Mouse (Mus musculus) erythroblast, adult 5-6 weeks (primary cell): ENCODE measurements at regions not wholly inside any gene's neighbourhood (a gene's known extent, or its start where the extent isn't known, plus 50 kb on each side); places are given as distances from the start of the nearest gene placed in this dataset.

Experiments used
- ATAC-seq: replicated peaks from 2 replicates; pipeline ENCODE4 v1.8.0; 2016; ENCODE audit warnings: moderate number of reproducible peaks, mild to moderate bottlenecking, moderate TSS enrichment, inconsistent platforms; ENCODE audit not compliant: poor library complexity, low FRiP score, severe bottlenecking

DNA sequence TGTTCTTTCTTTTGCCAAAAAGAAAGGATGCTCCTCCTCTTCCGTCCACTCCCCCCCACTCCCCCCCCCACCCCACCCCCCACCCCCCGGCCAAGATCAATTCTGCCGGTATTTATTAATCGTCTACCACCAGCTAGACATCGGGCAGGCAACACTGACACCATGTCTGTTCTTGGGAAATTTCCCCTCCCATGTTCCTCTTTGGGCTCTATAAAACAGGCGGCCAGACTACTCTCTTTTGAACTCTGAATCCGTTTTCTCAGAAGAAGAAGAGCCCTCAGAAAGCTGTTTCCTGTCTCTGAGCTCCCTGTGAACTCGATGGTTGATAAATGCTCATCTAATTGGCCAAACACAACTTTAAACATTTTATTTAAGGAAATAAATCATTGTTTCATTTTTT, 179.5 kb upstream of the Runx1 start:
- no peak for ATAC-seq

DNA sequence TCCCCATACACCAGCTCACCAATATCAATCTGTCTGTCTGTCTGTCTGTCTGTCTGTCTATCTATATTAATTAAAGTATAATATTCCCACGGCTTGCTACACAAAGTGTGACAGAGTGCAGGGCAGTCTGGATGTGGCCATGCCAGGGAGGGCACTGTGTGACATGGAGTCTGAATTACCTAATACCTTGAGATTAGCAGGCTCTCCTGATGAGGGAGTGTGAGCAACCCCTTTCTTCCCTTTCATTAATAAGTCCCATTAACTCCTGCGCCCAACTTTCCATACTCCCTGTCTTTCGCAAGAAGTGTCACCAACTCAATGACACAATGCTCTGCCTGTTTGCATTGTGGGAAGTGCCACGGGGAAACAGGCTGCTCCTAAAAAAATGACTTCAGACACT, 177.9 kb upstream of the Runx1 start:
- ATAC-seq, result no peak

DNA sequence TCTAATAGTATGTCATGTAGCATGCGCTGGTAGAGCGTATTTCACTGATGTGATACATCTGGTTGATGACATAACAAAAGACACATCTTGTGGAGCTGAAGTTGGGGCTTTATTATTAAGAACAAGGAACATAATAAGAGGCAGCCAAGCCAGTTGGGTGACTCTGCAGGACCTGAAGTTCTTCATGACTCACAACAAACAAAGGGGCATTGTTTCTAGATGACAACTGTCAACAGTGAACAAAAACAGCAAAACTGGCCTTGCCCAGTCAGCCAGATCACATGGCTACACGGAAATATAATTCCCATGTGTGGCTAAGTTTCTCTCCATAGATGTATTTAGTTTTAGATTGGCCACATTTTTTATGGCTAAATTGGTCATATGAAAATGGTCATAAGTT, 172.7 kb upstream of the Runx1 start:
- no peak for ATAC-seq

DNA sequence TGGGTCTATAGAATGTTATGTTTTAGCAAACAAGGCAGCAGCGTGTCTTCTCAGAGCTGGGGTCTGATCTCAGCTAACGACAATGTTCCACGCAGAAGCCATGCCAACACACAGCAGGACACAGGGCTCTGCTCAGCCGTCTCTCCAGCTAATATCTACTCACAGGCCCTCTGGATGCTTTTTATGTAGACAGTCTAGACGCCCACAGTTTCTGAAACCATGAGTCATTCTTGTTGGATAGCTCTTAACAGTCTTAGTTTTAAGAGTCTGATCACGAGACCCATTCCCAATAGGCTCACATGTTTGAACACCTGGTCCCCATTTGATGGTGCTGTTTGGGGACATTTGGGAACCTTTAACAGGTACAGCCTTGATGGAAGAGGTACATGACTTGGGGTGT, 171.7 kb upstream of the Runx1 start:
- no peak for ATAC-seq

DNA sequence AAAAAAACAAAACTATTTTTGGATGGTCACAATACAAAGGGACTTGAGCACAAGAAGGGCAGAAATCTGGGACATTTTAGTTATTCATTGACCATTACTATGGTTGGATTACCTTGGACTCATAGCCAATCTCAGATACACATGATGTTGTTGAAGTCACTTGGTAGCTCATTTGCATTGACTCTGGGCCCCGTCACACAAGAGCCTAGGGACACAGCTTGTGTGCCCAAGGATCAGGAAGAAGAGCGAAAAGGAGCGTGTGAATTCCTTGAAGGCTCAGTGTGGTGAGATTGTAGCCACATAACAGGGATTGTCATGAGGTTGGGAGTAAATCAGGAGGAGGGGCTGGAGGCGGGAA, 170.0 kb upstream of the Runx1 start:
- ATAC-seq, result no peak

DNA sequence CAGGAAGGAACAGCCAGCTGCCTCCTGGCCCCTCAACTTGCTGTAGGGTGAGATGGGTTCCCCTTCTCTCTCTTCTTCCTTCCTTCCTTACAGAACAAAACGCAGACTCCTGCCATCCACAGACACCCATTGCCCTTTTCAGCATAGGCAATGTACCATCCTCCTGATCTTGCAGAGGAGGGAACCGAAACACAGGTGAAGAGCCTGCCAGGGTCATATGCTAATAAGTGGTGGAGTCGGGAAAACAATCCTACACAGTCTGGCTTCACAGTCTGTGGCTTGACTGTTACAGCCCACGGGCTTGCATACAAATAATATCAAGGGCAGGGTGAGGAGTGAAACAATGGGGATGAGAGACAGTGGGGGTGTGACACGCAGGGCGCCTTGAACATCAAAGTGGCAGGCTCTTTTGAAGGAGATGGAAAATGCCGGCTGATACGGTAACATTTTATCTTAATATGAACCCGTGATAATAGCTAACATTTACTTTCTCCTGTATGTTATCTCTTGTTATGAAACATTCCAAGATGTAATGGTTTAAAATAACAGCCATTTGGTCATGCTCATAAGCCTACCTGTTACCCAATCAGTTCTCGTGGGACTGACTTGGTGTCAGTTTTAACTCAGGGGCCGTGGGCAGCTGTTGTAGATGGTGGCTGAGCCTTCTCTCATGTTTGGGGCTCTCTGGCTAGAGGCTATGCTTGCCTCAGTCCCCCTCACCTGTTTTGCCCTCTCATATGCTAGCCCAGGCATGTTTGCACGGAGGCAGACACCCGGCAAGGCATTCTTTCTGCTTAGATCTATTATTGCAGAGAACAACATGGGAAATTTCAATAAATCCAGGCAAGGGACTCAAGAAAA, 169.4 kb upstream of the Runx1 start:
- no peak for ATAC-seq

DNA sequence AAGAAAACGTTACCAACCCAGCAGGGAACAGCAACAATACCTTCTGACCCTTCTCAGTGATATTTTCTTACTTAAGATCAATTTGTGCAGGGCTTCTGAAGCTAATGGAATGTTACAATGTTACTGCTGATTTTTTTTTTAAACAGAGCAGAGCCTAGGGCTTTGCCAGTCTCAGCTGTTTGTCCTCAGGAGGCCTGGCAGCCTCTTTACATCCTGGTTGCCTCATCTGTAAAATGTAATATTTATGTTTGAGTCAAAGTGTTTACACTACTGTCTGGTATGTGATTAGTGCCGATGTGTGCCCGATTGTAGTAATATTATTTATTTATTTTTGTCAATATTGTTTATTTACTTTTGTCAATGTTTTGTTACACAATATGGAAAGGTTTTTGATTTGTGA, 166.9 kb upstream of the Runx1 start:
- ATAC-seq, result no peak

DNA sequence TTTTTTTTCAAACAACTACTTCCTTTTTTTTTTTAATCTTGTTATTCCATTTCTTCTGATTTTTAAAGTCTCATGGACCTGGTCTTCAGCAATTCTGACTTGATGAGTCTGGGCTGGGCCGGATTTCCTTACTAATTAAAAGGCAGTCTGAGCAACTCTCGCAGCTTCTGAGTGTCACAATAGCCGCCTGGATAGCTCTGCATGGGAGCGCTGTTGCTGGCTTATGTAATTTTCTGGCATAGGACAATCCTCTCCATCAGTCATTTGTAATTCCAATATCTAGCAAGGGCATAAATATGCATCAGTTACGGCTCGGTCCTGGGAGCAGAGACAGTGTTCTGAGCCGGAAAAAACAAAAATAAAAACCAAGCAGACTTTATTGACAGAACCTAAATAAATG, 165.5 kb upstream of the Runx1 start:
- ATAC-seq, result no peak

DNA sequence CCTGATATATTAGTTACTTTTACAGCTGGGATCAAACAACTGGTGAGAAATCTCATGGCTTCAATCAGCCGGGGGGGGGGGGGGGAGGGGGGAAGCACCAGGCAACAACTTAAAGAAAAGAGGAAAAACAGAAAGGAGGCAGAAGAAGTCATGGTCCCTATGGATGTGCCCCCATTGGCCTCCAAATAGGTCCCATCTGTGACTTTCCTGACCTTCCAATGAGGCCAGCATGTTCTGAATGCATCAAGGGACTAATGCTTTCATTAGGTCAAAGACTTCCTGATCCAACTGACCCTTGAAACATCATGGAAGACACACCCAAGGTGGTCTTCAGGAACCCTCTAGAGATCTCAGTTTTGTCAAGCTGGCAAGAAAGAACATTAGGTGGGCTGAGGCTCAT, 162.5 kb upstream of the Runx1 start:
- ATAC-seq, result no peak

DNA sequence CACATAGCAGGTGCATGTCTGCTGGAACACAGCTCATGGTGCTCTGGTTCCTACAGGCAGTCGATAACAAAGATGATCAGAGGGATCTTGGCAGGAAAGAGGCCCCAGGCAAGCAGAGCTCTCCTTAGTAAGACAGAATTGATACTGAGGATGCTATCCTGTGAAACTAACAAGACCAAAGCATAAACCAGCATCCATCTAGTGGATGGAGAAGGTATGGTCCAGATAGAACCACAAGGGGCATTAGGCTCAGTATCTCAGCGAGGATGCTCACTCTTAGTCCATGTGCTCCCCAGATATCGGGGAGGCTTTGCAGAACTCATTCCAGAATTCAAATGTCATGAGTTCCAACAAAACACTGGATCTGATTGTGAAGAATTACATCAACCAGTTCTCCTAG, 162.1 kb upstream of the Runx1 start:
- ATAC-seq, result no peak

DNA sequence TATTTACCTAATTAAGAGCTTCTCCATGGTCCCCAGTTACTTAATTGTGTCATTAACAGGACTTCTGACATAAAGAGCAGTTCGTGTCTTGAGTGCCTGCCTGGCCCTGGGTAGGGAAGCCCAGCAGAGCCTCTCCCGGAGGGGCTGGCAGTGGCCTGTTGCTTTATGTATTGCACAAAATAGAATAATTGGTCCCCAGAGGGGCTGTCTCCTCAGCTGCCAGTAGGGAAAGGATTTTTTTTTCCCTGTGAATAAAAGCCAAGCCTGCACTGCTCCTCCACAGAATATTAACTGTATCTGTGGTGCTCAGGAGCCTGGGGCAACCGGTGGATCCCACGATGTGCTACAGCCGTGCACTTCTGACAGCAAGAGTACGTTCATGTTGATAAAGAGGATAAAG, 159.8 kb upstream of the Runx1 start:
- no peak for ATAC-seq

DNA sequence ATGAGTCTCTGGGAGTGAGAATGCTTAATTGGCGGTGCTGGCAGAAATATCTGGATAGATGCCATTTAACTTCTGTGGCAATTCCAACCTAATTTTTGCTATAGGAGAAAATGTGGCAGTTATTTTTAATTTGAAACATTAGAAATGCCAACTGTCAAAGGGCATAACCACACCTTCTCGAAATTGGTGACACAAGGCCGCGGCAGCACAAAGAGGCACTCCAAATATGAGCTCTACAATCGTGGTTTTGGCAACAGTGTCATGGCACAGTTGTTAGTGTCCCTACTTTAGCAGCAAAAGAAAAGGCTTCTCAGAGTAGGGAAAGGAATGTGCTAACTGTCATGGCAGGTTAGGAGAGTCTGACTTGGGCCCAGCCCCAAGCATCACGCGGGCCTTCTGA, 157.0 kb upstream of the Runx1 start:
- ATAC-seq, result no peak

DNA sequence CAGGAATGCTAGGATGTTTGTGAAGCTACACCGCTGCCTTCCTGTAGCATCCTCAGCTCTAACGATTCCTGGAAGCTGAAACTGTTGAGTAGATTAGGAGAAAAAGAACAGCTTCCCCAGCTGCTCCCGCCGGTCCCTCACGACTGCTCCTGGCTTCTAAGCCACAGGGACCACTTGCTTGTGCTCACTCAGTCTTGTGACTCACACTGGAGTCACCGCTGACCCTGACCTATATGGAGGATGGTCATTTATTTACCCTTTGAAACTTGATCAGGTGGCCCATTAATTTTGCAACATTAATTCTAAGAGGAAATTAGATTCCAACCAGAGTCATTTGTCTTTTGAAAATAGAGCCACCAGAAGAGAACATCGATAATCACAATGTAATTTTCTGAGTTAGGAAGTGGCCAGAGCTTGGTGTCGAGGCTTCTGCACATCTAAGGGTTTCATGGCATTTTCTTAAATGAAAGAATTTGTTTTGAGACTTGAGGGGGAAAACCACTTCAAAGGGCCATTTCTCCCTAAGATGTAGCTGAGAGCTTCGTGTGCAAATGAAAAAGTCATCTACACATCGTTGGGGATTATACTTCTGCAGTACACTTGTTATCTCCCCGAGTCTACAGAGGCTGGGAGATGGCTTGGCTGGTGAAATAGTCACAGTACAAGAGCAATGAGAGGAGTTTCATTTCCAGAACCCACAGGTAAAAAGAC, 153.8 kb upstream of the Runx1 start:
- ATAC-seq, result no peak

DNA sequence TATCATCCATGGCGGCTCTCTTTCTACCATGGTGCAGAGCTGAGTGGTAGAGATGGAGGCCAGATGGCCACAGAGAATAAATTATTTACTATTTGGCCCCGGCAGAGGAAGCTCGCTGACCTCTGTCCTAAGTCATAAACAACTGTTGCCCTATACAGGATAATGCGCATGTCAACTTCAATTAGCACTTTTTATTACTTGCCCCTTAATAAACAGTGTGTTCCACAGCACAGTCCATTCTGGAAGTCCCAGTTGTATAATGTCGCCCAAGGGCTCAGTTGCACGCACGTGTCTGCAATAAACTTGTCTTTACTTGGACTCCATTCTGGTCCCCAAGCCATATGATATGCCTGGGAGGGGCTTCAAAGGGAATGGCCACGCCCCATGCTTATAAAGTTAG, 150.1 kb upstream of the Runx1 start:
- no peak for ATAC-seq

DNA sequence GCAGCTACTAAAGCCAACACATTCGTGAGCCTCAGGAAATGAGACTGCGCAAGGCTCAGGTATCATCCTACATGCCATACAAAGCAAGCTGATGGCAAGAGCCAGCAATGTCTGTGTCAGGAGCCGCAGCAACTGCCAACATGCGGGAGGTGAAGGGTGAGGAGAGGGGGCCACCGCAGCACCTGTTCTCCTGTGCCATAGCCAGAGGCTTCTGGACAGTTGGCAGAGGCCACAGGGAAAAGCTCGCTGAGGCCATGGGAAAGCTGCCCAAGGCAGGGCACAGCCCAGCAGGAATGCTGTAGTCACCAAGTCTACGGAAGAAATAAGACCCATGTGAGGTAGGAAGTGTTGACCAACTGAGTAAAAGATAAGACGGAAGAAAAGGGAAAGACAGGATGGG, 149.1 kb upstream of the Runx1 start:
- ATAC-seq, result no peak

DNA sequence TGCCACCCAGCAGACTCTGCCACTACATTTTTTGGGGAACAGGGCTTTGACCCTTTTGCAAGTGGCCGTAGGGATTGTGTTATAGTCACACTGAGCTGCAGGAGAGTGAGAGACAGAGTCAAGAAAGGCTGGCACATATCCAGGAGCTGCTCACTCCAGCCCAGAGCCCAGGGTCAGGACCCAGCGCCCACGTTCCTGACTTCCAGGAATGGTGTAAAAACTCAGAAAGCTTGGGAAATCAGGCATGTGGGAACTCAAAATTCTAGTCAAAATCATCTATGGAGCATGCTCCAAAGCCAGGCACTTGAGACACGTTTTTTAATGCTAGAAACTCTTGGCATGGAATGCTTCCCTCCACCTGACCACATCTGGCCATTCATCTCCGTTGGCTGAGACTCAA, 146.7 kb upstream of the Runx1 start:
- ATAC-seq, result no peak

DNA sequence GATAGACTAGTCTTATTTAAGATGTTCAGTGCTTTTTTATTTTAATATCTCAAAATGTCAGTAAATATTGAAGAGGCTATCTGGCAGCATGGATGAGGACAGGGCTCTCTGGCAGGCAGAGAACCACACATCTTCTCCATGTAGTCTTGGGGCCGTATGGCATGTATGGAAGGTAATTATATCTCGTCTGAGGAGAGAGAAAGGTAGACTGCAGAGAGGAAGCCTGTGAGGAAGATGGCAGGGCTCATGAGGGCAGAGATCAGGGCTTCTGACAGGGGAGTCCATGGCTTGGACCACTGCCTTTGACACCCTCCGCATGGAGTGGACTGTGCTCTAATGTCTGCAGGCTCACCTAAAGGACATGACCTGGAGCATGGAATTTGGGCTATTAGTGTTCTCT, 146.0 kb upstream of the Runx1 start:
- ATAC-seq, result no peak

DNA sequence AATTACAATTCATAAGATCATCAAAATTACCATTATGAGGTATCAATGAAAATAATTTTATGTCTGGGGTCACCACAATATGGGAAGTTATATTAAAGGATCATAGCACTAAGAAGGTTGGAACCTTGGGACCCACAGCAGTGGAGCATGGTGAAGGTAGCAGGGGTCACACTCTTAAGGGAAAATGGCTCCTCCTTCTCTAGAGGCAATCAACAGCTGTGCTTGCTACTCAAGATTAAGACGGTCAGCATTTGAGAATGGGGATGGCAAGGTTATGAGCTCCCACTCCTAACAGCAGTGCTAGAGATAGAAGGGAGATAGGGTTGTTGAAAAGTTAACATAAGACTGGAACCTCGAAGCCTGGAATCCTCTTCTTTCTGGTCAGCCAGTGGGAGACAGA, 144.6 kb upstream of the Runx1 start:
- ATAC-seq, result no peak

DNA sequence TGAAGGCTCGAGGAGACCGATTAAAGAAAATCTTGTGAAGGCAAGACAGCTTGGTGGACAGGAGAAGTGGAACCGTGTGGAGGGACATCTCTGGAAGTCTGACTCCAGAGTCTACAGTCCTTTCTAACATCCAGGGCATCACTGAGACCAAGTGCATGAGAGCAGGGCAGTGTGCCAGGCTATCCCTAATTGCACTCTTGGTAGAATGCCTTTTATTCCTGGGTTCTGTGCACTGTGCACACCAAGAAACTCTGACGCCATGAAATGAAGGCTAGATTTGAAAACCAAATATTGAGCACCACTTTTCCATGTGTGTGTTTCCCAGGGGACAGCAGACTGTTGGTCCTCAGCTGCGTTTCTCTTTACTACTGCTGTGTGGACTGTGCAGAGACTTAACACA, 143.1 kb upstream of the Runx1 start:
- no peak for ATAC-seq

DNA sequence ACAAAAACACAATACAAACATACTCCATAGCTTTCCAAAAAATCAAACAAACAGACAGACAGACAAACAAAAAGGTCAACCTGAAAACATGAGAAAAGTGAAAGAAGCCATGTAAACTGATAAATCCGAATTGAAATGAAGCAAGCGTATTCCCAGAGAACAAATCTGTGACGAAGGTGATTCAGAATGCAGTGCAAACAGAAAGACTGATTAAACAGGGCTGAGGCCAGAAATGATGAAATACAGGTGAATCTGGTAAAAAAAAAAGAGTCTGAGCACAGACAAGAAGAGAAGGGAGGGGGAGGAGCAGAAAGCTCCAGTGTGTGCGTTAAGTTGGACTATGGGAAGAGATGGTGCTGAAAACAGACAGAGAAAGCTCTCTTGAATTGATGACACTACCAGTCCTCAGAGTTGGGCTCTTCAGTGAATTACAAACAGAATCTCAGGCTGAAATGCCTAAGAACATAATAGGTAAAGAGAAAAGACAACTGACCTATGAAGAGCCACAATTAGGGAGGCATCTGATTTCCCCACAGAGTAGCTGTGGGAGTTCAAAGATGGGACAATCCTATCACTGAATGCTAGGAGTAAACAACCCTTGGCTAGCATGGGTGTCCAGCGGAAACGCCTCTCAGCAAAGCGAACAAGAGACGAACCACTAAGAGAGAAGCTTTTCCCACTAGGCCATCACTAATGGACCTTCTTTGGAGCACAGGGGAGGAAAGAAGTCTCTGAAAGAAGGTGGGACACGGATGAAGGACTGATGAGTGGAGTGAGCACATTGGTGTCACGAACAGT, 140.3 kb upstream of the Runx1 start:
- ATAC-seq, result no peak

DNA sequence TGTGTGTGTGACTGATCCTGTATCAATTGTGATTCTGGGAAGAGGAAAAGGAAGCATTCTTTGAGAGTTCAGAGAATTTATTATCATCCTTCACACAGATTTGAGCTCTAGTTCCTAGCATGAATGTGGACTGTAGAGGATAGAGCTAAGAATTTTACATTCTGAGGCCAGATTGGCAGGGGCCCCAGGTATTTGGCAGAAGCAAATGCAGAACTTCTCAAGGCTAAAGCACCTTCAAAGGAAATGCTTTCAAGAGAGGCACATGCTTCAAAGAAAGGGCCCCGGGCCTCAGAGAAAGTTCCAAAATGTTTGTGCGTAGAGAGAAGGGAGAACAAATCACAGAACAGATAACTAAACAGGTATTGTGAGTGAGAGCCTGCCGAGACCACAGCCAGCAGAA, 139.7 kb upstream of the Runx1 start:
- ATAC-seq, result no peak
